Mouse (Mus musculus): ENCODE data around the gene Miga1.

DNA sequence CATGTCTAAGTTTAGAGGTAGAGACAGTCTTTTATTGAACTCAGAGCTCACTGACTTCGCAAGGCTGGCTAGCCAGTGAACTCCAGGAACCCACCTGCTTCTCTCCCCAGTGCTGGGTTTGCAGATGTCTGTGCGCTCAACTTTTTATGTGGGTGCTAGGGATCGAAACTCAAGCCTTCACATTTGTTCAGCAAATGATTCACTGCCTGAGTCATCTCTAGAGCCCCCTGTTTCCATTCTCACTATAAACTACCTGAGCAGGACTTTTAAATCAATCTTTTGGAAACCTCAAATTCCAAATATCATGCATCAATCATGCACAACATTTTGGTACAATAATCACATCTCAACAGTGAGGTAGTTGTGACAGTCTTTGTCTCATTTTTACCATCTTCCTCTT lies 82.7 kb downstream of the Miga1 start:
- TF ChIP-seq POLR2A (IDR thresholded peaks at IDR 0.05; ENCODE audit: control insufficient read depth, extremely low read depth, insufficient read depth, low read length, poor library complexity) (no peak), CTCF (IDR thresholded peaks at IDR 0.05; ENCODE audit: borderline replicate concordance, control insufficient read depth, extremely low read depth, insufficient read depth, low read length, poor library complexity) (no peak)

All from thymus, adult 2 months (tissue).